Mouse (Mus musculus) liver, embryonic 14.5 days (tissue): Measurements from ENCODE around the gene Lcn2. TPM values are rescaled to one million over a fixed set of nuclear protein-coding genes. Genes with fewer than 3 reads are reported as not detected.

Source experiments
- ATAC-seq: fragments of 200-750 bp; cut with Nextera tagmentation; 2 replicates; pipeline ENCODE4 v1.8.0; 2017; ENCODE audit warnings: moderate number of reproducible peaks, mild to moderate bottlenecking, moderate library complexity; ENCODE audit not compliant: insufficient read depth
- DNase-seq, 3 experiments: peaks; one replicate each; pipeline ENCODE4 v3.0.0-alpha.2; 2012 to 2013; ENCODE audit warnings: low read depth in 3 of 3, low spot score in 3 of 3
- H3K27ac ChIP-seq: fragments of 300-500 bp; sonication (generic); 2 replicates; pipeline ENCODE4 v1.5.1; 2014; ENCODE audit warnings: moderate library complexity, mild to moderate bottlenecking, control low read depth, inconsistent platforms
- H3K27me3 ChIP-seq: fragments of 300-500 bp; sonication (generic); 2 replicates; pipeline ENCODE4 v1.6.1; 2014; ENCODE audit warnings: mild to moderate bottlenecking, low read length, moderate library complexity; ENCODE audit not compliant: control insufficient read depth, insufficient read depth
- H3K36me3 ChIP-seq: fragments of 300-500 bp; sonication (generic); replicated peaks from 2 replicates; pipeline ENCODE4 v1.6.1; 2014; ENCODE audit warnings: low read depth; ENCODE audit not compliant: control insufficient read depth, insufficient read depth
- H3K4me1 ChIP-seq, 2 experiments: fragments of 200-500 bp in 1 of 2; fragments of 300-500 bp in 1 of 2; sonication (generic) in 1 of 2; replicated peaks; 2 replicates each; pipeline ENCODE4 v1.6.1; 2012 to 2014; ENCODE audit warnings: antibody characterized with exemption in 1 of 2, inconsistent platforms in 1 of 2, low read length in 1 of 2; ENCODE audit not compliant: control insufficient read depth in 2 of 2, insufficient read depth in 2 of 2
- H3K4me2 ChIP-seq: fragments of 300-500 bp; sonication (generic); 2 replicates; pipeline ENCODE4 v1.6.1; 2014; ENCODE audit warnings: low read depth, mild to moderate bottlenecking, control low read depth, moderate library complexity
- H3K4me3 ChIP-seq, 2 experiments: fragments of 200-500 bp in 1 of 2; fragments of 300-500 bp in 1 of 2; sonication (generic) in 1 of 2; 2 replicates each; pipeline ENCODE4 v1.5.1; 2012 to 2014; ENCODE audit warnings: low read depth in 2 of 2, low read length in 2 of 2, mild to moderate bottlenecking in 2 of 2, control low read depth in 1 of 2, inconsistent platforms in 1 of 2, moderate library complexity in 1 of 2; ENCODE audit not compliant: insufficient read depth in 1 of 2
- H3K9ac ChIP-seq: fragments of 300-500 bp; sonication (generic); replicated peaks from 2 replicates; pipeline ENCODE4 v1.6.1; 2014; ENCODE audit warnings: mild to moderate bottlenecking, control low read depth, moderate library complexity
- H3K9me3 ChIP-seq: fragments of 300-500 bp; sonication (generic); 2 replicates; pipeline ENCODE4 v1.6.1; 2016; ENCODE audit warnings: low read length, mixed read lengths; ENCODE audit not compliant: control insufficient read depth
- CTCF ChIP-seq: IDR thresholded peaks from 2 replicates; pipeline ENCODE4 v1.5.1; 2016; ENCODE audit warnings: antibody characterized with exemption, low read depth, control low read depth
- EP300 ChIP-seq: IDR thresholded peaks from 2 replicates; pipeline ENCODE4 v1.6.1; 2016; ENCODE audit warnings: antibody characterized with exemption, low read depth
- WGBS: fragments of 180-500 bp; shearing (Covaris S2); extraction: QIAGEN DNeasy Blood & Tissue Kit; methylation state at CpG from one replicate; pipeline ENCODE4 v1.1.7; 2014; ENCODE audit not compliant: insufficient replicate concordance; 5-methylcytosine and 5-hydroxymethylcytosine counted together
- polyA plus RNA-seq, 2 experiments: library from polyadenylated mRNA; depleted of rRNA in 1 of 2; stranded (reverse) in 1 of 2; unstranded in 1 of 2; fragments of >200 nt; fragmentation: Nextera tagmentation in 1 of 2; extraction: Ambion mirVana in 1 of 2; gene quantifications; 2 replicates each; pipeline versions ENCODE4 v1.2.1 to v1.2.3; 2012 to 2014

Lcn2 gene
- polyA plus RNA-seq, 2 experiments = 29.8 to 65.1 TPM

- no peak for TF ChIP-seq CTCF
- no peak for TF ChIP-seq EP300
- H3K36me3 ChIP-seq = no peaks in the 10 kb centered on the region
- ATAC-seq (no peak), DNase-seq (no peak)
- H3K9me3 ChIP-seq = no peaks in the 10 kb centered on the region
- peaks cover 2 to 5% of the 10 kb centered on the region in 2 experiments; a peak in 2 of 4 replicates for H3K4me1 ChIP-seq
- H3K9ac ChIP-seq = no peak overlapping the region
- H3K27ac ChIP-seq = no peak overlapping the region
- no peak overlapping the region for H3K4me2 ChIP-seq
- peaks cover 22% of the 10 kb centered on the region for H3K27me3 ChIP-seq
- WGBS = 39% methylated on average over 9 of the region's 9 CpGs
- no peak overlapping the region for H3K4me3 ChIP-seq
These were observed 36.5 kb downstream of the Lcn2 start for GRCm38 (mm10) chr2:32351471-32351961.

- Histone ChIP-seq H3K4me3 (no peak overlapping the region), H3K4me2 (no peak overlapping the region), H3K9ac (no peak overlapping the region), H3K36me3 (no peaks in the 10 kb centered on the region), H3K27ac (no peak overlapping the region), H3K4me1 (peaks cover 2 to 5% of the 10 kb centered on the region in 2 experiments; a peak in 2 of 4 replicates), H3K9me3 (no peaks in the 10 kb centered on the region), H3K27me3 (peaks cover 22% of the 10 kb centered on the region)
- no peak for TF ChIP-seq EP300
- TF ChIP-seq CTCF = no peak
- 32% methylated on average over 13 of the region's 13 CpGs for WGBS
- no peak for DNase-seq
- no peak for ATAC-seq
These were observed 37.5 kb downstream of the Lcn2 start for GRCm38 (mm10) chr2:32350471-32351051.

- no peaks in the 10 kb centered on the region for H3K9me3 ChIP-seq
- no peak for TF ChIP-seq EP300
- no peak for TF ChIP-seq CTCF
- H3K36me3 ChIP-seq = no peaks in the 10 kb centered on the region
- WGBS = 49% methylated on average over 8 of the region's 8 CpGs
- DNase-seq = no peak
- H3K4me3 ChIP-seq = no peak overlapping the region
- H3K27ac ChIP-seq = no peak overlapping the region
- peaks cover 22% of the 10 kb centered on the region for H3K27me3 ChIP-seq
- no peak for ATAC-seq
- H3K4me1 ChIP-seq = peaks cover 2 to 5% of the 10 kb centered on the region in 2 experiments; a peak in 2 of 4 replicates
- H3K9ac ChIP-seq = no peak overlapping the region
- no peak overlapping the region for H3K4me2 ChIP-seq
These were observed 38.3 kb downstream of the Lcn2 start for GRCm38 (mm10) chr2:32349625-32350255.

GRCm38 (mm10) chr2:32348311-32348710, 39.7 kb downstream of the Lcn2 start:
- no peak overlapping the region for H3K27ac ChIP-seq
- H3K4me2 ChIP-seq = no peak overlapping the region
- H3K9ac ChIP-seq = no peak overlapping the region
- no peak for ATAC-seq
- peaks cover 0 to under 1% of the 10 kb centered on the region in 2 experiments; a peak in 1 of 4 replicates for H3K4me1 ChIP-seq
- H3K36me3 ChIP-seq = no peaks in the 10 kb centered on the region
- TF ChIP-seq EP300 = no peak
- no peak for TF ChIP-seq CTCF
- no peak for DNase-seq
- H3K4me3 ChIP-seq = no peak overlapping the region
- 73% methylated on average over 11 of the region's 11 CpGs for WGBS
- no peaks in the 10 kb centered on the region for H3K9me3 ChIP-seq
- peaks cover 22% of the 10 kb centered on the region for H3K27me3 ChIP-seq

- Histone ChIP-seq H3K36me3 (no peaks in the 10 kb centered on the region), H3K27ac (no peak overlapping the region), H3K4me2 (no peak overlapping the region), H3K9me3 (no peaks in the 10 kb centered on the region), H3K9ac (no peak overlapping the region), H3K27me3 (peaks cover 12% of the 10 kb centered on the region), H3K4me1 (no peaks in the 10 kb centered on the region), H3K4me3 (no peak overlapping the region)
- TF ChIP-seq EP300 (no peak), CTCF (no peak)
- 42% methylated on average over 6 of the region's 6 CpGs for WGBS
- ATAC-seq (no peak), DNase-seq (no peak)
These were observed 41.0 kb downstream of the Lcn2 start for GRCm38 (mm10) chr2:32347019-32347418.
